Mouse (Mus musculus) cortical plate, adult 2 months (tissue): ENCODE data around the gene Cbx7. TPM values are rescaled to one million over a fixed set of nuclear protein-coding genes. Genes with fewer than 3 reads are reported as not detected.
"Not testable (repeated sequence)": the region's sequence is repeated elsewhere in the genome, so short reads cannot be mapped to it uniquely, and the experiment has no call there.

ENCODE experiments used
- H3K27ac ChIP-seq: fragments of 200-500 bp; 2 replicates; pipeline ENCODE4 v1.5.1; 2012; ENCODE audit warnings: low read length, control low read depth, inconsistent platforms; ENCODE audit not compliant: insufficient read depth
- H3K4me1 ChIP-seq: fragments of 200-500 bp; 2 replicates; pipeline ENCODE4 v1.6.1; 2011; ENCODE audit warnings: low read length; ENCODE audit not compliant: control insufficient read depth, insufficient read depth
- H3K4me3 ChIP-seq: fragments of 200-500 bp; 2 replicates; pipeline ENCODE4 v1.5.1; 2011; ENCODE audit warnings: mild to moderate bottlenecking, low read length, control low read depth; ENCODE audit not compliant: insufficient read depth
- CTCF ChIP-seq: fragments of 200-500 bp; IDR thresholded peaks from 2 replicates; pipeline ENCODE4 v1.5.1; 2011; ENCODE audit warnings: mild to moderate bottlenecking, control low read depth, low read length; ENCODE audit not compliant: insufficient read depth; ENCODE audit errors: extremely low read depth
- POLR2A ChIP-seq: fragments of 200-500 bp; IDR thresholded peaks from 2 replicates; pipeline ENCODE4 v1.6.1; 2011; ENCODE audit warnings: mild to moderate bottlenecking, low read length, control low read depth; ENCODE audit not compliant: insufficient read depth; ENCODE audit errors: extremely low read depth
- polyA plus RNA-seq: library from polyadenylated mRNA; depleted of rRNA; stranded (reverse); fragments of >200 nt; gene quantifications from 2 replicates; pipeline ENCODE4 v1.2.3, GENCODE M21; 2012

The Cbx7 gene
- polyA plus RNA-seq, 1 experiment = 58.4 TPM

DNA sequence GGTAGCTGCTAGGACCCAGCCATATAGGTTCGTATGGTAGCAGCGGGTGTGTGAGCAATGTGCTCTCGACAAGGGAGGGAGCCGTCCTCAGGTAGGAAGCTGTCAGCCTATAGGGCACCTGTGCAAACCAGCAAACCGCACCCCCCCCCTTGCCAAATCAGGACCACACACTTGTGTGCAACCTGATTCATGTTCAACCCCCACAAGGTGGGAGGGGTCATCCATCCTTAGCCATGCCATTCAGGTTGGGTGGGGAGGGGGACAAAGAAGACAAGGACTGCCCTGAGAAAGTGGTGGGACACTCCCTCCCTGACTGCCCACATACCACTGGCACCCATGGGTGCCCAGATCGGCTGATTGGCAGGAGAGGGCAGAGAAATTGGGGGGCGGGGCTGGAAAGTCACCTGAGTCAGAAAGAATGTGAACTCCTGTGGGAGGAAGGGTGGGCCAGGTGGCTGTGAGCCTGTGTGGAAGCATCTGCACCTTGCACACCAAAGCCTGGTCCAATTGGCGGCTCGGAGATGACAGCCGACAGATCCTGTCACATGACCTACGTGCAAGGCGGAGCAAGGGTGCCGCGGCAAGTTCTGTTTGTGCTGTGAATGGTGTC, 53.7 kb downstream of the Cbx7 start:
- no peak for TF ChIP-seq POLR2A
- TF ChIP-seq CTCF = no peak
- H3K4me3 ChIP-seq = no peak overlapping the region
- H3K27ac ChIP-seq = no peak overlapping the region
- H3K4me1 ChIP-seq = no peaks in the 10 kb centered on the region

DNA sequence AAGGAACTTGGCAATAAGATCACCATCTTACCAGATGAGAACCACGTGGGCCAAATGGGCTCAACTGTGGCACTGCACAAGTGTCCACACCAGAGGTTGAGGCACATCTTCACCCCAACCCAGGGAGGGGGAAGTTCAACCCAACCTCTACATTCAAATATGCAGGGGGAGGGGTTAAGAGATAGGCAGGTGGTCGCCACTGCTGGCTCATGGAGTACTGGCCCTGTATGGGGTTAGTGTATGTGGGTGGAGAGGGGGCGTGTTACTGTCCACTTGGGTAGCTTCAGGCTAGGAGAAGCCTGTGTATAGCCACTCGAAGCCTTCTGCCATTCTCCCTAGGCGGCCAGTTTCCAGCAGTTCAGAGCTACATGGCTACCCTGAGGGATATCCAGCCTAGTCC, 54.8 kb downstream of the Cbx7 start:
- Histone ChIP-seq H3K27ac (no peak overlapping the region), H3K4me3 (no peak overlapping the region), H3K4me1 (no peaks in the 10 kb centered on the region)
- TF ChIP-seq POLR2A (no peak), CTCF (no peak)

DNA sequence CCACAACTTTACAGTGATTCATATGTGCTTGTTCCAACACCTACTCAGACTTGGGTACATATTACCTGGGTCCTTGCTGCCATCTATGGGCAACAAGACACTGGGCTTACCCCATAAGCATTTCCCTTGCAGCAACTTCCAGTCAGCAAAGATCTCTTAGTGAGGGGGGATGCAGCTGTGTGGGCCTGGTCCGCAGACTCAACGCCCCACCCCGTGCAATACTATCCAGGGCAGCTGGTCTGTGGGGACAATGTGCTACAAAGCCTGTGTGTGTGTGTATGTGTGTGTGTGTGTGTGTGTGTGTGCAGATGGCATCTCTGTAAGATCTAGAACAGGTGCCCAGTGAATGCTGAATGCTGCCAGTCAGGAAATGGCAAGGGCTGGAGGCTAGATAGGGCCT, 56.6 kb downstream of the Cbx7 start:
- H3K27ac ChIP-seq = no peak overlapping the region
- TF ChIP-seq POLR2A = no peak
- peak; percentile 63 for TF ChIP-seq CTCF
- no peaks in the 10 kb centered on the region for H3K4me1 ChIP-seq
- H3K4me3 ChIP-seq = no peak overlapping the region

DNA sequence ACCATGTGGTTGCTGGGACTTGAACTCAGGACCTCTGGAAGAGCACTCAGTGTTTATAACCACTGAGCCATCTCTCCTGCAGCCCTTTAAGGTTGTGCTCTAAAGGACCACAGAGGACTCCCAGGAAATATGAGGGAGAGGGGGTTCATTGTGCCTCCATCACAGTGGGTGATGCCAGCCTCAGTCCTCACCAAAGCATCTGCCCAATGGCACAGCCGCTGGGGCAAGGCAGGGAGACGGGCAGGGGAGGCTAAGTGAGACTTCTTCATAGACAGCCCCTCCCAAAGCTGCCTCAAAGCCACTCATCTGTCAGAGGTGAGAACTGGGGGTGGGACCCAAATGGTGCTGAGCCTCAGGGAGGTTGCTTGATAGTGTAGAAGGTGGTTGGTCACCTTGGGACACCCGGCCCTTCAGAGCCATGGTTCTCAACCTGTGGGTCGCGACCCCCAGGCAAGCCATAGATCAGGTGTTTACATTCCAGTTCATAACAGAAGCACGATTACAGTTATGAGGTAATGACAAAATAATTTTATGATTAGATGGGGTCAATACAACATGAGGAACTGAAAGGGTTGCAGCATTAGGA, 57.1 kb downstream of the Cbx7 start:
- no peak overlapping the region for H3K4me3 ChIP-seq
- no peaks in the 10 kb centered on the region for H3K4me1 ChIP-seq
- TF ChIP-seq POLR2A = no peak
- TF ChIP-seq CTCF = no peak
- H3K27ac ChIP-seq = no peak overlapping the region

DNA sequence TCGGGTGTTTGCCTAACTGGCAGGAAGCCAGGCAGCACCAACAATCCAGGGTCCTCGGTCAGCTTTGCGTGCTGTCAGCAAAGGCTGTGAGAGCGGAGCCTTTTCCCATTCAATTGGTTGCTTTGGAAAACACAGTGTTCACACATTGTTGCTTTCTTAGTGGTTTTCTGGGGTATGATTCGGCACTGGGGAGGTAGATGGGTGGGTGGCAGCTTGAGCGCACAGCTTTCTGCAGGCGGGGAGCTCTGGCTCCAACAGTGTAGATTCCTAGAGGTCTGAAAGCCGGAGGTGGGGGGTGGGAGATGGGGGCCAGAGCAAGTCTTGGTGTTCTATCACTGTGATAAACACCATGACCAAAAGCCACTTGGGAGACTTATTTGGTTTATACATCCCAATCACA, 59.6 kb downstream of the Cbx7 start:
- Histone ChIP-seq H3K4me1 (no peaks in the 10 kb centered on the region), H3K4me3 (no peak overlapping the region), H3K27ac (no peak overlapping the region)
- TF ChIP-seq CTCF = no peak
- no peak for TF ChIP-seq POLR2A

DNA sequence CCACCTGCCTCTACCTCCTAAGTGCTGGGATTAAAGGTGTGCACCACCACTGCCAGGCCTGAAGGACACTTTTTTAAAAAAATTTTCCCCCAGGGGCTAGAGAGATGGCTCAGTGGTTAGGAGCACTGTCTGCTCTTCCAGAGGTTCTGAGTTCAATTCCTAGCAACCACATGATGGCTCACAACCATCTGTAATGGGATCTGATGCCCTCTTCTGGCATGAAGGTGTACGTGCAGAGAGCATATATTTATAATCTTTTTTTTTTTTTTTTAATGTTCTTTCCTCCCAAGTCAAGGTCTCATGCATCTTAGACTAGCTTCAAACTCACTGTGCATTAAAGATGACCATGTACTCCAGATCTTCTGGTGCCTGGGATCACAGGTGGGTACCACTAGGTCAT, 60.1 kb downstream of the Cbx7 start:
- H3K27ac ChIP-seq = not testable (repeated sequence)

DNA sequence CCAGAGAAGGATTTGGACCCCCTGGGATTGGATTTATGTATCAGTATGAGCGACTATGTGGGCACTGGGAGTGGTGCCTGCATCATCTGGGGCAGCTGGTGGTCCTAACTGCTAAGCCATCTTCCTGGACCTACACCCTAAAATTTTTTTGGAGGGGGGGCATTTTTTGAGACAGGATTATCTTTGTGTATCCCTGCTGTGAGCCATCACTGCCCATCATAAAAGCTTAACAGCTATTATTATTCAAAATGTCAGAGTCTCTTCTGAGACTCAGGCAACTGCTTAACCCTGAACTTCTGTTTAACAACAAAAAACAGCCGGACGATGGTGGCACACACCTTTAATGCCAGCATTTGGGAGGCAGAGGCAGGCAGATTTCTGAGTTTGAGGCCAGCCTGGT, 61.9 kb downstream of the Cbx7 start:
- not testable (repeated sequence) for H3K27ac ChIP-seq, H3K4me3 ChIP-seq, H3K4me1 ChIP-seq

More for the DNA sequence above, 60.1 kb downstream of the Cbx7 start:
- H3K4me3 ChIP-seq, H3K4me1 ChIP-seq: not testable (repeated sequence)

DNA sequence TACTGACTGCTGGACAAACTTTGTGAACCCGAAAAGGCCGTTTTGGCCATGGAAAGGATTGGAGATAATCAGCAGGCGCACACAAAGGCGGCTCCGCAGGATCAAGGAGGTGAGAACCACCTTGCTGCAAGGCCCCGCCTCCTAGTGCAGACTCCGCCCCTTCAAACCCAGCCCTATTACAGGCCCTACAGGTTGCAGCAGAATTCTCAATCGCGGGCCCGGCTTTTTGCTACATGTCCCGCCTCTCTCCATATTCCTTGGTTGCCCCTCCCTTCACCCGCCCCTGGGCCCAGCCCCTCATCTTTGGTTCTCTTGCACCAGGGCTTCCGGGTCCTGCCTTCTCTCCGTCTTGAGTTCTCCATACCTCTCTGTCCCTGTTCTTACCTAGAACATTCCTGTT, 64.1 kb downstream of the Cbx7 start:
- Histone ChIP-seq H3K4me1 (no peaks in the 10 kb centered on the region), H3K27ac (no peak overlapping the region), H3K4me3 (no peak overlapping the region)
- TF ChIP-seq CTCF (no peak), POLR2A (no peak)

DNA sequence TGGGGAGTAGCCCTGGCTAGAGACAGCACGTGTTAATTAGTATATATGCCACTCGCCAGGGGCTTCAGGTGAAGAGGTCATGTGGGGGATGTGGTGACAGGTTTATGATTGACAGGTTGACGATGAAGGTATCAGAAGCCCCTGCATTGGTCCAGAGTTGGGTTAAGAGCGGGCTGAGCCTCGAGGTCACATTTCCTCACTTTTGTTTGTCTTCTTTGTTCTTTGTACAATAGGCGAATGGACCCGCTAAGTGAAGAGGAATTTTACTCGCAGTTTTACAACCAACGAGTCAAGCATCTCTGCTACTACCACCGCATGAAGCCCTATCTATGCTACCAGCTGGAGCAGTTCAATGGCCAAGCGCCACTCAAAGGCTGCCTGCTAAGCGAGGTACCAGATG, 65.7 kb downstream of the Cbx7 start:
- Histone ChIP-seq H3K4me1 (no peaks in the 10 kb centered on the region), H3K27ac (no peak overlapping the region), H3K4me3 (no peak overlapping the region)
- no peak for TF ChIP-seq POLR2A
- no peak for TF ChIP-seq CTCF

DNA sequence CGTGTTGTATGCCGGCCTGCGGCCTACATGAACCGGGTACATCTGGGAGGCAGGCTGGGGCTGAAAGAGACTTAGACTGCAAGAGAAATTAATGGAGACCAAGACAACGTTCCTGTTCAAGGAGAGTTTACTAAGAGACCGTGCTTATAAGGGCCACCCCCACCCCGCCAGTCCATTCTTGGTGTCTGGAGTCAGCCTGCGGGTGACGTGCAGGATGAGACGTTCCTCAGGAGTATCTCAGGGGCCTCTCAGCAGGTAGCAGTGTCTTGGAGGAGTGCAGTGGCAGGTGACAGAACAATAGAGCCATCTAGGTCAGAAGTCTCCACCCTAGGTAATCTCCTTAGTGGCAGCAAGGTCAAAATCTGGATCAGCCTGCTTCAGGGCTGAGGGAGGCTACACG, 66.2 kb downstream of the Cbx7 start:
- H3K4me1 ChIP-seq, H3K4me3 ChIP-seq, H3K27ac ChIP-seq: not testable (repeated sequence)

DNA sequence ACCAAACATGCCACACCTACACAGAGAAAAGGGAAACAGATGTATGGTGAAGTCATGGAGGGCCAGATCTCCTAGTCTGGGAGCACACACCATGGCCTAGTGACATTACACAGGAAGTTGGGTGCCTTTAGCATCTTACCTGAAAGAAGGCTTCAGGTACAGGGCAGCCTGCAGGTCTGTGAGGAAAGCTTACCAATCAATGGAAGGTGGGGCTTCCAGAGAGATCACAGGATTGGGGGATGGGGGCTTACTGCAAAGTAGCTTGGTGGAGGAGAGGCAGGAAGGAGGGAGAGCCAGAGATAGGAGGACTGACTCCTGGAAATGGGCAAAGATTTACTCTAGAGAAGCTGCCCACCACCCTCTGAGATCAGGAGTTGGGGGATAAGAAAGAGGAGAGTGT, 67.0 kb downstream of the Cbx7 start:
- TF ChIP-seq CTCF (no peak), POLR2A (no peak)
- no peaks in the 10 kb centered on the region for H3K4me1 ChIP-seq
- no peak overlapping the region for H3K4me3 ChIP-seq
- no peak overlapping the region for H3K27ac ChIP-seq

DNA sequence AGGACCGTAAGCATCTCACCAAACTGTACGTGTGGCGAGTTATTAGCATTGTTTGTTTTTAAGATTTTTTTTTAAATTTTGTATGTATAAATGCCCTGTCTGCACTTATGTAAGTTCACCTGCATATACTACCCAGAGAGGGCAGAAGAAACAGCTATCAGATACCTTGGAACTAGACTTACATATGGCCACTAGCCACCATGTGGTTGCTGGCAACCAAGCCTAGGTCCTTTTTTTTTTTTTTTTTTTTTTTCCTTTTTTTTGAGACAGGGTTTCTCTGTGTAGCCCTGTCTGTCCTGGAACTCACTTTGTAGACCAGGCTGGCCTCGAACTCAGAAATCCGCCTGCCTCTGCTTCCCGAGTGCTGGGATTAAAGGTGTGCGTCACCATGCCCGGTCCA, 67.8 kb downstream of the Cbx7 start:
- not testable (repeated sequence) for H3K27ac ChIP-seq, H3K4me1 ChIP-seq, H3K4me3 ChIP-seq
